Mouse (Mus musculus) E14TG2a.4 (cell line): ENCODE measurements at regions not wholly inside any gene's neighbourhood (a gene's known extent, or its start where the extent isn't known, plus 50 kb on each side); places are given as distances from the start of the nearest gene placed in this dataset.

Experiments used
- CTCF ChIP-seq: conservative IDR thresholded peaks from 2 replicates; pipeline ENCODE4 v1.5.1; 2014; ENCODE audit warnings: low read length
- NANOG ChIP-seq: IDR thresholded peaks from 2 replicates; pipeline ENCODE4 v1.6.1; 2014; ENCODE audit warnings: borderline replicate concordance, low read length, mixed read lengths
- POU5F1 ChIP-seq: IDR thresholded peaks from 2 replicates; pipeline ENCODE4 v1.6.1; 2014; ENCODE audit warnings: low read length, borderline replicate concordance

DNA sequence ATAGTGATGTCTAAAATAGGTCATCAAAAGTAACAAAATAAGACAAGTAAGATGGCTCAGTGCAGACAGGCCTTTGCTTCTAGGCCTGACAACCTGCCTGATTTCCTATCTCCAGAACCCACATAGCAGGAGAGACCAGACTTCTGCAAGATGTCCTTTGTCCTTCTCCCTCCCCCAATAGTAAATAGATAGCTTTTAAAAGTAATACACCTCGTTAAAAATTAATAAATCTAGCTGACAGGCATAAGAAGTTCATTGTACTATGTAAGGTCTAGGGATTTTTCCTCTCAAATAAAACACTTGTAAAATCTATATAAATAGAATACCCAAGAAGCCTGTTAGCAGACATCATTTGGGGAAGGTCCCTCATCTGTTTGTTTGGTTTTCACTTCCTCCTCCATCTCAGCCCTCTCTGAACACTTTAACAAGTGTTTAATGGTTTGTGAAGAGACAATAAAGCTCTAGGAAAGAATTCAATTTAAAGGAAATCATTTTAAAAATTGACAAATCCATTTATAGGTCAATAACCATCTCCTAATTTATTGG is 67.2 kb upstream of the Jade1 start:
- TF ChIP-seq CTCF (no peak), NANOG (no peak), POU5F1 (no peak)
